Mouse (Mus musculus) olfactory bulb, adult 2 months (tissue): ENCODE data around the gene Cd3d.

Experiments
- CTCF ChIP-seq: fragments of 200-500 bp; IDR thresholded peaks from 2 replicates; pipeline ENCODE4 v1.5.1; 2012; ENCODE audit warnings: low read depth, mild to moderate bottlenecking, low read length, moderate library complexity; ENCODE audit not compliant: insufficient read depth
- POLR2A ChIP-seq: fragments of 200-500 bp; IDR thresholded peaks from 2 replicates; pipeline ENCODE4 v1.6.1; 2012; ENCODE audit warnings: mild to moderate bottlenecking, low read depth, low read length, moderate library complexity; ENCODE audit not compliant: insufficient read depth

DNA sequence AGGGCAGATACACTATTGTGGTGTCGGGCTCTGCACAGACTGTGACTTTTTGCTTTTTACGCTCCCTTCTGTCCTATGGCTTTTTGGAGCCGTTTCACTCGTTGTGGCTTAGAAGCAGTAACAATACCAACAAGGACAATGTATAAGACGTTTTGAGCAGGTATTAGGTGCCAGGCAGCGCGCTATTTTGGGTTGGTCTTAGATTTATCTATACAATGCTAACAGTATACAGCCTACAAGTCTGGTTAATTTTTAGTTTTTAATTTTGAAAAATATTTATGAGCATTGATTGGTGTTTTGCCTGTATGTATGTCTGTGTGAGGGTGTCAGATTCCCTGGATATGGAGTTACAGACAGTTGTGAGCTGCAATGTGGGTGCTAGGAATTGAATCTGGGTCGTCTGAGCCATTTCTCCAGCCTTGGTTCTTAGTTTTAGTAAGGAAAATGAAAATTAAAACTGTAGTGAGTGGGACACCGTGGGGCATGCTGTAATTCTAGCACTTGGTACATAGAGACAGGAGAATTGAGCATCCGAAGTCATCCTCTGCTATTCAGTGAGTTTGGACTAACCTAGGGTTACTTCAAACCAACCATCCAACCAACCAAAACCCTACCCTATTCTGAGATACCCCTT is 15.6 kb upstream of the Cd3d start:
- no peak for TF ChIP-seq CTCF
- TF ChIP-seq POLR2A: no peak
